Mouse (Mus musculus) kidney, embryonic 16.5 days (tissue): ENCODE measurements around the gene Pla2g1b. TPM values are rescaled to one million over a fixed set of nuclear protein-coding genes. Genes with fewer than 3 reads are reported as not detected.
A peak's percentile ranks its signal among the peaks of the same experiment; 100 is the strongest.
"Not testable (repeated sequence)": the region's sequence is repeated elsewhere in the genome, so short reads cannot be mapped to it uniquely, and the experiment has no call there.

Experiments used
- ATAC-seq: fragments of 200-750 bp; cut with Nextera tagmentation; 2 replicates; pipeline ENCODE4 v1.8.0; 2017; ENCODE audit warnings: moderate TSS enrichment; ENCODE audit not compliant: low FRiP score, low TSS enrichment
- H3K27ac ChIP-seq: fragments of 300-500 bp; sonication (generic); 2 replicates; pipeline ENCODE4 v1.5.1; 2014; ENCODE audit warnings: low read length
- H3K27me3 ChIP-seq: fragments of 300-500 bp; sonication (generic); 2 replicates; pipeline ENCODE4 v1.6.1; 2014; ENCODE audit warnings: low read length, control low read depth, mixed read lengths; ENCODE audit not compliant: insufficient read depth
- H3K36me3 ChIP-seq: fragments of 300-500 bp; sonication (generic); 2 replicates; pipeline ENCODE4 v1.6.1; 2014; ENCODE audit warnings: low read length, control low read depth, mixed read lengths; ENCODE audit not compliant: insufficient read depth
- H3K4me1 ChIP-seq: fragments of 300-500 bp; sonication (generic); 2 replicates; pipeline ENCODE4 v1.6.1; 2014; ENCODE audit warnings: low read length, control low read depth, mixed read lengths; ENCODE audit not compliant: insufficient read depth
- H3K4me2 ChIP-seq: fragments of 300-500 bp; sonication (generic); replicated peaks from 2 replicates; pipeline ENCODE4 v1.6.1; 2014; ENCODE audit warnings: low read depth, low read length
- H3K4me3 ChIP-seq: fragments of 300-500 bp; sonication (generic); 2 replicates; pipeline ENCODE4 v1.5.1; 2014; ENCODE audit warnings: mild to moderate bottlenecking, low read length
- H3K9ac ChIP-seq: fragments of 300-500 bp; sonication (generic); replicated peaks from 2 replicates; pipeline ENCODE4 v1.6.1; 2014; ENCODE audit warnings: low read length
- H3K9me3 ChIP-seq: fragments of 300-500 bp; sonication (generic); 2 replicates; pipeline ENCODE4 v1.6.1; 2016; ENCODE audit warnings: low read length, control low read depth
- WGBS: fragments of 180-500 bp; shearing (Covaris S2); extraction: QIAGEN DNeasy Blood & Tissue Kit; methylation state at CpG from one replicate; pipeline ENCODE4 v1.1.7; 2014; 5-methylcytosine and 5-hydroxymethylcytosine counted together
- polyA plus RNA-seq: library from polyadenylated mRNA; unstranded; fragments of >200 nt; fragmentation: Nextera tagmentation; extraction: Ambion mirVana; gene quantifications from 2 replicates; pipeline ENCODE4 v1.2.1, GENCODE M21; 2015

Pla2g1b gene
- polyA plus RNA-seq, 1 experiment from 2014 or later = 0.94 TPM

- H3K4me2 ChIP-seq, H3K4me3 ChIP-seq, H3K9ac ChIP-seq, H3K27me3 ChIP-seq, H3K27ac ChIP-seq, ATAC-seq, H3K9me3 ChIP-seq: not testable (repeated sequence)
- Histone ChIP-seq H3K4me1 (peaks cover 20% of the 10 kb centered on the region), H3K36me3 (peaks cover 49% of the 10 kb centered on the region)
- 87% methylated on average over 5 of the region's 5 CpGs for WGBS
Measured at GRCm38 (mm10) chr5:115442663-115443062, 23.4 kb upstream of the Pla2g1b start.

- no peak overlapping the region for H3K4me2 ChIP-seq
- H3K9ac ChIP-seq = no peak overlapping the region
- no peaks in the 10 kb centered on the region for H3K9me3 ChIP-seq
- no peak overlapping the region for H3K27ac ChIP-seq
- no peaks in the 10 kb centered on the region for H3K27me3 ChIP-seq
- peaks cover 5% of the 10 kb centered on the region for H3K4me1 ChIP-seq
- ATAC-seq = no peak
- peaks cover 50% of the 10 kb centered on the region for H3K36me3 ChIP-seq
- WGBS = 91% methylated on average over 11 of the region's 11 CpGs
- no peak overlapping the region for H3K4me3 ChIP-seq
Measured at GRCm38 (mm10) chr5:115444130-115444529, 21.9 kb upstream of the Pla2g1b start.

GRCm38 (mm10) chr5:115447108-115447507, 19.0 kb upstream of the Pla2g1b start:
- no peak overlapping the region for H3K27ac ChIP-seq
- 87% methylated on average over 17 of the region's 17 CpGs for WGBS
- no peak overlapping the region for H3K4me3 ChIP-seq
- peaks cover 64% of the 10 kb centered on the region for H3K36me3 ChIP-seq
- H3K4me1 ChIP-seq = no peaks in the 10 kb centered on the region
- no peak overlapping the region for H3K4me2 ChIP-seq
- no peak for ATAC-seq
- H3K27me3 ChIP-seq = no peaks in the 10 kb centered on the region
- H3K9ac ChIP-seq = no peak overlapping the region
- no peaks in the 10 kb centered on the region for H3K9me3 ChIP-seq

DNA sequence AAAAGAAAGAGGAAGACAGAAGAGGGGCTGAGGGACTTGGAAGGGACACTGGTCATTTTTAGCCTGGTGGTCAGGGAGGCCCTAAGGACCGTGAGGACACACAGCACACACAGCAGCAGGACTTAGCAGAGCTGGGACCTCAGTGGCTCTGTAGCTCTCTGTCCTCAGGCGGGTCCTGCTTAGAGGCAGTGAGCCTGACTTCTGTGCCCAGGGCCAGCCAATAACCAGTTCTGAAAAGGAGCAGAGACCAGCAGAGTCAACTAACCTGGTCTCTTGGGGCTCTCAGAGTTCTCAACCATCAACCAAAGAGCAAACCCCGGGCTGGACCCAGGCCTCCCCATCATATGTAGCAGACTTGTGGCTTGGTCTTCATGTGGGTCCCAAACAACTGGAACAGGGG, 16.8 kb upstream of the Pla2g1b start:
- Histone ChIP-seq H3K36me3 (peaks cover 49% of the 10 kb centered on the region), H3K9ac (no peak overlapping the region), H3K27ac (no peak overlapping the region), H3K4me3 (no peak overlapping the region), H3K4me1 (no peaks in the 10 kb centered on the region), H3K27me3 (no peaks in the 10 kb centered on the region), H3K4me2 (no peak overlapping the region), H3K9me3 (no peaks in the 10 kb centered on the region)
- no peak for ATAC-seq
- 92% methylated on average over 3 of the region's 3 CpGs for WGBS

DNA sequence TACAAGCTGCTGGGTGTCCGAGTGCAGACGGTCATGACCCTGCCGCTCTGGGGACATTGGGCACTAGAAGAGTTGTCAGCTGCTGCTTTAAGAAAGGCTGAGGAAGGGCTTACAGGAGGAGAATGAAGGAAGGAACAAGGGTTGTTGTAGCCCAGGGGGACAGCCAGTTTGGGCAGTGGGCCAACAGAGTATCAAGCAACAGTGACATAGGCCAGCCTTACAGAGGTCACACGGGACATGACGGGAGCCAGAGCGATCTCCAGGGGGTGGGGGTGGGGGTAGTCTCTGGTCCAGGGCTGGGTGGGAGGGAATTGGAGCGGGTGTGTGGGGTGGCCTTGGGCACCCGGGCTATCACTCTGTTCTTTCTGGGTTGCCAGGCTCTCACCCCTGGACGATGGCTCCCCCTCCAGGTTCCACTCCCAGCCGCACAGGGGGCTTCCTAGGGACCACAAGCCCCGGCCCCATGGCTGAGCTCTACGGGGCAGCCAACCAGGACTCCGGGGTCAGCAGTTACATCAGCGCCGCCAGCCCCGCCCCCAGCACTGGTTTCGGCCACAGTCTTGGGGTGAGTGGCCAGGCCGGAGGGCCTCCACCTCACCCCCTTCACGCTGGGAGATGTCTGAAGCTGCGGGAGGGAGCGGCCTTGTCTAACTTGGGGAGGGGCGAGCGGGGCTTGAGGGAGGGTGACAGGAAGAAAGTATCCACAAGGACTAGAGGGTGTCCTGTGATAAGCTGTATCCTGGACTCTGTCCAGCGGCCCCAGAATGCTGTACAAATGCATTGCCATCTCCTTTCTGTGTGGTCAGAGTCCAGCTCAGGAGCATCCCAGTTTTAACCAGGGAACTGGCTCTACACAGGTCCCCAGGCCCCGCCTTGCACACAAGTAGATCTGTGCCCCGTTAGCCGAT, 15.4 kb upstream of the Pla2g1b start:
- H3K4me1 ChIP-seq = 0 out of 2 replicates have a peak, but pooled peaks cover 3% of the 10 kb centered on the region
- H3K4me2 ChIP-seq = no peak overlapping the region
- no peak for ATAC-seq
- H3K9ac ChIP-seq = no peak overlapping the region
- H3K36me3 ChIP-seq = peaks cover 37% of the 10 kb centered on the region
- H3K4me3 ChIP-seq = no peak overlapping the region
- no peaks in the 10 kb centered on the region for H3K9me3 ChIP-seq
- no peak overlapping the region for H3K27ac ChIP-seq
- WGBS = 87% methylated on average over 27 of the region's 27 CpGs
- no peaks in the 10 kb centered on the region for H3K27me3 ChIP-seq

GRCm38 (mm10) chr5:115454422-115455090, 11.5 kb upstream of the Pla2g1b start:
- ATAC-seq = peak; percentile 46; the same call in 1 of the 2 replicates
- no peak overlapping the region for H3K9ac ChIP-seq
- no peak overlapping the region for H3K4me3 ChIP-seq
- peaks cover 19% of the 10 kb centered on the region for H3K36me3 ChIP-seq
- 63% methylated on average over 12 of the region's 12 CpGs for WGBS
- H3K27ac ChIP-seq = no peak overlapping the region
- no peak overlapping the region for H3K4me2 ChIP-seq
- 0 out of 2 replicates have a peak, but pooled peaks cover 3% of the 10 kb centered on the region for H3K4me1 ChIP-seq
- H3K9me3 ChIP-seq = no peaks in the 10 kb centered on the region
- no peaks in the 10 kb centered on the region for H3K27me3 ChIP-seq

- Histone ChIP-seq H3K36me3 (peaks cover 16% of the 10 kb centered on the region), H3K4me1 (0 out of 2 replicates have a peak, but pooled peaks cover 3% of the 10 kb centered on the region), H3K9me3 (no peaks in the 10 kb centered on the region), H3K4me2 (no peak overlapping the region), H3K27me3 (no peaks in the 10 kb centered on the region), H3K27ac (no peak overlapping the region), H3K4me3 (no peak overlapping the region), H3K9ac (no peak overlapping the region)
- 72% methylated on average over 7 of the region's 7 CpGs for WGBS
- ATAC-seq = no peak
Measured at GRCm38 (mm10) chr5:115455838-115456237, 10.2 kb upstream of the Pla2g1b start.

DNA sequence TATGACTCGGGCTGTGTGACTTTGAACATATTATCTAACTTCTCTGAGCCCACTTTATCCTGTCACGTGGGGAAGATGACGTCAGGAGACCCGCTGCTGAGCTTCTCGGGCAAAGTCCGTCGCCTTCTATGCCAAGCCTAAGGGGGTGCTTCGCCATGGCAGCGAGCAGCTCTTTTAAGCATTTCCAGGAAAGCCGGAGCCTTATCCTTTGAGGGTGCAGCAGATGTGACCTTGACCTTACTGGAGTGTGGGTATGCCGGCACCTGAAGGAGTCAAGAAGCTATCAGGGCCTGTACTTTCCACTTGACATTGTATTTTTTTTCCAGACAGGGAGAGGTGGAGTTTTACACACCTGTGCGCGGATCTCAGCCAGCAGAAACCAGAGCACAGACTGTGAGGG, 7.1 kb upstream of the Pla2g1b start:
- Histone ChIP-seq H3K4me3 (no peak overlapping the region), H3K4me2 (no peak overlapping the region), H3K4me1 (0 out of 2 replicates have a peak, but pooled peaks cover 3% of the 10 kb centered on the region), H3K9ac (no peak overlapping the region), H3K27me3 (no peaks in the 10 kb centered on the region), H3K36me3 (no peaks in the 10 kb centered on the region), H3K9me3 (no peaks in the 10 kb centered on the region), H3K27ac (no peak overlapping the region)
- ATAC-seq = no peak
- WGBS = 71% methylated on average over 13 of the region's 13 CpGs

GRCm38 (mm10) chr5:115464408-115465115, 1.5 kb upstream of the Pla2g1b start:
- H3K4me3 ChIP-seq = no peak overlapping the region
- no peaks in the 10 kb centered on the region for H3K4me1 ChIP-seq
- no peaks in the 10 kb centered on the region for H3K9me3 ChIP-seq
- no peak overlapping the region for H3K4me2 ChIP-seq
- H3K9ac ChIP-seq = no peak overlapping the region
- ATAC-seq = no peak
- no peaks in the 10 kb centered on the region for H3K36me3 ChIP-seq
- 80% methylated on average over 18 of the region's 18 CpGs for WGBS
- no peaks in the 10 kb centered on the region for H3K27me3 ChIP-seq
- H3K27ac ChIP-seq = no peak overlapping the region
